Mouse (Mus musculus): ENCODE data around the gene Kcnh1. TPM values are rescaled to one million over a fixed set of nuclear protein-coding genes. Genes with fewer than 3 reads are reported as not detected.

The Kcnh1 gene
- polyA plus RNA-seq, 1 experiment from 2014 or later, result 3.3 TPM

DNA sequence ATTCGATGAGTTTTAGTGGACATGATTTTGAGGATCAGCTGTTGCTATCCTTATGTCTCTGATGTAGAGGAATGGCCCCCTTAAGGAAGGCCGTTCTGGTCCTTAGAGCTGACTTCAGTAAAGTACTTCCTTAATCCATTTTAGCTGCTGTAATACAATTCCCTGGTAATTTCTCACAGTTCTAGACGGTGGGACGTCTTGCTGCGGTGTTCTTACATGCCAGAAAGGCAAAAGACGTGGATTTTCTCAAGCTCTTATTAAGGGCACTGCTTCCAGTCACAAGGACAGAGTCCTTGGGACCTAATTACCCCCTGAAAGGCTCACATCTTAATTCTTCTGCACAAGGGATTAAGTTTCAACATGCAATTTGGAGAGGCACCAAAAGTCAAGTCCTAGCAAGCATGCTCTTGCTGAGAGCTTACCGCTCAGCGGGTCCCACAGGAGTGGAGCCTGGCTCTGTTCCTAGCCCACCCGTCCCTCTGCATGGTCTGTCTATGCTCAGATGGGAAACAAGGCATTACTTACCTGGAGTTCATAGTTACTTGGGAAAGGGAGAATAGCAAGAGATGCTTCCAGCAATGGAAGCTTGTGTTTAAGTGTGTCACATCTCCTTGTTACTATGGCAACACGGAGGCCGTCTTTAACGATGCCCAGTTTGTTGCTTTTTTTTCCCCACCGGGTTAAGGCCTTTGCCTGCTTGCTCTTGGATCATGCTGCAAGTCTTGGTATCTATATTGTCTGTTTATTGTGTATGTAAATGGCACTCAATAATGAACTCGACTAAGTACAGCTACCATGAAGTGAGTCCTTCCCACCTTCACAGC lies 209.3 kb downstream of the Kcnh1 start:
- no peaks in the 10 kb centered on the region for H3K9me3 ChIP-seq

DNA sequence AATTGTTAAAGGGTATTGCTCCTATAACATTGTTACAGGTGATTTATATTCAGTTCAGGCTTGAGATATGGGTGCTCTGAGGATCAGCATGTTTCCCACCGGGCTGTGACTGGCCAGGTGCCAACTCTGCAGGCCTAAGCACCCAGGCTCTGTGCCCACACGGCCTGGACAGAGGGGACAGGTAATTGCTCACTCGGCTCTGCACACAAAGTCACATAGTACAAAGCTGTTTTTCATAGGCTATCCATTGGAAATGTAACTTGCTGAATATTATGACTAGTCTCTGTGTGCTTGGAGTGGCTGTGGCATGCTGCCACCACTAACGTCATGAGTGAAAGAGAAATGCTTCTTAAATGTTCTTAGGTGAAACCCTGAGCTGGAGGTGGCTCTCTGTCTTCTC lies 210.4 kb downstream of the Kcnh1 start:
- 57% methylated on average over 4 of the region's 4 CpGs for WGBS
- no peak overlapping the region for H3K9ac ChIP-seq
- H3K27ac ChIP-seq, result no peak overlapping the region
- H3K4me2 ChIP-seq, result no peak overlapping the region
- H3K4me3 ChIP-seq, result no peak overlapping the region
- H3K36me3 ChIP-seq (replicated peaks), result no peaks in the 10 kb centered on the region
- ATAC-seq (replicated peaks), result no peak
- H3K4me1 ChIP-seq, result peaks cover 5% of the 10 kb centered on the region; the same call in 1 of the 2 replicates
- no peaks in the 10 kb centered on the region for H3K27me3 ChIP-seq (replicated peaks)
- no peaks in the 10 kb centered on the region for H3K9me3 ChIP-seq

More for the DNA sequence above, 209.3 kb downstream of the Kcnh1 start:
- Histone ChIP-seq H3K36me3 (replicated peaks) (no peaks in the 10 kb centered on the region), H3K27me3 (replicated peaks) (no peaks in the 10 kb centered on the region), H3K4me2 (no peak overlapping the region), H3K4me3 (no peak overlapping the region), H3K9ac (no peak overlapping the region), H3K4me1 (peaks cover 5% of the 10 kb centered on the region; the same call in 1 of the 2 replicates), H3K27ac (no peak overlapping the region; the same call in 1 of the 2 replicates)
- WGBS, result 67% methylated on average over 14 of the region's 14 CpGs
- no peak for ATAC-seq (replicated peaks)

DNA sequence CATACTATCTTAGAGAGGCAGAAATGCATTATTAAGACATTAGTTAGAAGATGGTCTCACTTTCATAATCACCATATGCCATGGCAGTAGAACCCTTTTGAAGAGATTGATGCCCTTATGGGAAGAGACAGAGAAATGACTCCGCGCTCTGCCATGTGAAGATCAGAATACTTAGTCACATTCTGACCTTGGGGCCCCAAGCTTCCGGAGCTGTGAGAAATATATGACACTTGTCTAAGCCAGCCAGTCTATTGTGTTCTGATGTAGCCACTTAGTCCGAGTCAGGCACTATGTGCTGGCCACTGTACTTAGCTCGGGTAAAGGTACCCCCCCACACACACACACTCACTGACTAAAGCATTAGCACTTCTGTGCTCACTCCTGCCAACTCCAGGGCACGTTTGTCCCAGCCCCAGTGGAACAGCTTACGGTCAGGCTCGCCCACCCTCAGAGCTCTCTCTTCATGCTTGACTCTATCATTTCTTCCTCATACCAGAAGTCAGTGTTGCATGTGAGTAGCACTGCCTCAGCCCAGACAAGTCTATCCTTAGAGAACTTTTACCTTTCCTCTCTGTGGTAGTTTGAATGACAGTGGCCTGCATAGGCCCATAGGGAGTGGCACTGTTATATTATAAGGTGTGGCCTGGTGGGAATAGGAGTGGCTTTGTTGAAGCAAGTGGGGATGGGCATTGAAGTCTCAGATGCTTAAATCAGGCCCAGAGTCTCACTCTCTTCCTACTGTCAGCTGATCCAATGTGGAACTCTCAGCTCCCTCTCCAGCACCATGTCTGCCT lies 212.5 kb downstream of the Kcnh1 start:
- no peak overlapping the region for H3K4me3 ChIP-seq
- H3K9ac ChIP-seq, result no peak overlapping the region
- H3K4me2 ChIP-seq, result no peak overlapping the region
- no peaks in the 10 kb centered on the region for H3K27me3 ChIP-seq (replicated peaks)
- no peak overlapping the region for H3K27ac ChIP-seq
- H3K4me1 ChIP-seq, result peaks cover 5% of the 10 kb centered on the region; the same call in 1 of the 2 replicates
- H3K36me3 ChIP-seq (replicated peaks), result no peaks in the 10 kb centered on the region
- no peak for ATAC-seq (replicated peaks)
- WGBS, result 87% methylated on average over 8 of the region's 8 CpGs
- no peaks in the 10 kb centered on the region for H3K9me3 ChIP-seq

DNA sequence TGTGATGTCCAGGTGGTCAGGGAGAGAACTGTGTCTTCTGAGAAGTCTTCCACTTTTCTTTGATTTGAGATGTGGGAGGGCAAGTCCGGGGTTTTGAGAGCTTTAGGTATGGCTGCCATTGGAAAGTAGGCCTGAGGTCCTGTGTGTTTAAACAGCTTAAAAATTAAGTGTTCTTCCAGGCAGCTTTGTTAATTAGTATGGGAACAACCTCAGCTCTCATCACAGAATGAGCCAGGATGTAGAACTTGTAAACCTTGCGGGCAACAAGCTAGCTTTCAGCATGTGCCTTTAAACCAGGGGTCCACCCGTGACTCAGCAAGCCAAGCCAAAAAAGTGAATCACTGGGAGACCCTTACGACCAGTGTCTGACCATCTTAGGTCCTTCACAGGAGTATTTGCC lies 214.6 kb downstream of the Kcnh1 start:
- H3K27ac ChIP-seq, result no peak overlapping the region
- no peak overlapping the region for H3K4me3 ChIP-seq
- 0 out of 2 replicates have a peak, but pooled peaks cover 1% of the 10 kb centered on the region for H3K4me1 ChIP-seq
- H3K27me3 ChIP-seq (replicated peaks), result no peaks in the 10 kb centered on the region
- H3K9ac ChIP-seq, result no peak overlapping the region
- no peaks in the 10 kb centered on the region for H3K9me3 ChIP-seq
- no peak for ATAC-seq (replicated peaks)
- H3K4me2 ChIP-seq, result no peak overlapping the region
- H3K36me3 ChIP-seq (replicated peaks), result no peaks in the 10 kb centered on the region
- 77% methylated on average over 4 of the region's 4 CpGs for WGBS

DNA sequence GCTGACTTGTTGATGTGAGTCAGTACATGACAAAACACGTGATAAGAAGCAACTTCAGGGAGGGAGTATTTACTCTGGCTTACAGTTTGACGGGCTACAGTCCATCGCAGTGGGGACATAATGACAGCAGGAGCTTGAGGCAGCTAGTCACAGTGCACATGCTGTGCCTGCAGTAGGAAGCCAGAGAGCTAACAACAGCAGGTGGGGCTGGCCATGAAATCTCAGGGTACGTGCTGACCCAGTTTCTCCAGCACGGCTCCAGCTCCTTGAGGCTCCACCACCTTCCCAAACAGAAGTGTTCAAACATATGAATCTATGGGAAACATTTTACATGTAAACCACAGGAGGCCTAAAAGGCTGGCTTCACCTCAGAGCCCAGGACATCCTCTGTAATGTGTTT lies 216.0 kb downstream of the Kcnh1 start:
- no peaks in the 10 kb centered on the region for H3K9me3 ChIP-seq
- WGBS, result 88% methylated on average over 5 of the region's 5 CpGs
- no peaks in the 10 kb centered on the region for H3K4me1 ChIP-seq

DNA sequence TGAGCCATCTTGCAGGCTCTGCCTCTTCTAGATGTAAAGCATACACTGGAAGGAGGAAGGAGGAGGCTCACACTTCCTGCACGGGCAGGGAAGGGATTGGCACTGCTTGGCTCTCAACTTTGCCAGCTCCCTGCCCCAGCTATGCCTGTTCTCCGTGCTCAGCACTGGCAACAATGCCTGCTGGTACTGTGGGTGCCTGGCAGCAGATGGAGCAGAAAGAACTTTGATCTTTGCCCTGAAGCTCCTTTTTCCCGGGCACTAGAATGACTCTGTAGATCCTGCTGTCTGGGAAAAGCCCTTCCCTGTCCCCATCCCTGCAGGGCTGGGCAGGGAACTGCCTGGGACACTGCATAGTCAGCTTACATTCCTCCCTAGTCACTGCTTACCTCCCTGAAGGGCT lies 225.2 kb downstream of the Kcnh1 start:
- 67% methylated on average over 3 of the region's 3 CpGs for WGBS
- no peak; the same call in 1 of the 2 replicates for ATAC-seq (replicated peaks)
- H3K4me3 ChIP-seq, result no peak overlapping the region
- H3K27ac ChIP-seq, result no peak overlapping the region
- no peak overlapping the region for H3K9ac ChIP-seq
- no peaks in the 10 kb centered on the region for H3K27me3 ChIP-seq (replicated peaks)
- H3K36me3 ChIP-seq (replicated peaks), result no peaks in the 10 kb centered on the region
- H3K4me2 ChIP-seq, result no peak overlapping the region
- no peaks in the 10 kb centered on the region for H3K9me3 ChIP-seq
- H3K4me1 ChIP-seq, result no peaks in the 10 kb centered on the region

More for the DNA sequence above, 216.0 kb downstream of the Kcnh1 start:
- Histone ChIP-seq H3K4me2 (no peak overlapping the region), H3K9ac (no peak overlapping the region), H3K36me3 (replicated peaks) (no peaks in the 10 kb centered on the region), H3K4me3 (no peak overlapping the region), H3K27ac (no peak overlapping the region), H3K27me3 (replicated peaks) (no peaks in the 10 kb centered on the region)
- ATAC-seq (replicated peaks), result no peak

DNA sequence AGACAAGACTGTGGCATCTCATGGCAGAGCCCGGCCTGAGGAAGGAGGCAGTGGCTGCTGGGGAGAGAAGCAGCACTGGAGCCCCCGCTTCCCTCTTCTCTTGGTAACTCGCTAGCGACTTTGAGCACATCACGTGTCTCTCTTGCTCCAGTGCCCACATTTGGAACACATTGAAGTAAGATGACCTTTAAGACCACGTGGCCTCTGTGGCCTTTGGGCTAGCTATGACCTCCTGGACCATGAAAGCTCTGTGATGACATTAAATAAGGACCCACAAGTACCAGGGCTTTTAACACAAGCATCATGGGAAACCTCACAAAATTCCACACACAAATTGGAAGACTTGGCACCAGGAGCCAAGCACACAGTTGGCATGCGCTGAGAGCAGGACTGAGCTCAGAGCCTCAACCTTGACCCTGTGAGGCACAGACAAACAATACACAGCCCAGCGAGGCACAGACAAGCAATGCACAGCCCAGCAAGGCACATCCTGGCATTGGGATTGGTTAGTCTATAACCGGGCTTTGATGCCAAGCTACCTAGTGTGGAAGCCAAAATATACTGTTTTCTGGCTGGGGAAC lies 225.8 kb downstream of the Kcnh1 start:
- Histone ChIP-seq H3K27ac (no peak overlapping the region), H3K4me3 (no peak overlapping the region), H3K36me3 (replicated peaks) (no peaks in the 10 kb centered on the region), H3K9me3 (no peaks in the 10 kb centered on the region), H3K9ac (no peak overlapping the region), H3K4me1 (no peaks in the 10 kb centered on the region), H3K4me2 (no peak overlapping the region), H3K27me3 (replicated peaks) (no peaks in the 10 kb centered on the region)
- WGBS, result 76% methylated on average over 9 of the region's 9 CpGs
- no peak for ATAC-seq (replicated peaks)

DNA sequence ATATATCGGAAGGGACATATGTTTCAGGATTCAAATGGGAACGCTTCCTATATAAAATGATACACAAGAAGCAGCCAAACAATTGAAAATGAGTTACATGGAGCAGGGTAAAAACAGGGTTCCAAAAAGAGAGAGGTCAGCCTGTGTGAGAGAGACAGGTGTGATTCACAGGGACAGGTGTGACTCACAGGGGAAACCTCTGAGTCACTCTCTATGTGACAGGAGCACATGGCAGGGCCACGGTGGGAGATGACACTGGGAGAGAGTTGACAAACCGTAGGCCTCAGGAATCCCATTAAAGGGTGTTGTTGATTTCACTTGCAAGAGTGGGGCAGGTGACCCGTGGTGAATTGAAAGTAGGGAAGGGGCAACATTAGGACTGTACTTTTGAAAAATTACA lies 228.6 kb downstream of the Kcnh1 start:
- Histone ChIP-seq H3K27me3 (replicated peaks) (no peaks in the 10 kb centered on the region), H3K9ac (no peak overlapping the region), H3K36me3 (replicated peaks) (no peaks in the 10 kb centered on the region), H3K4me2 (no peak overlapping the region), H3K27ac (no peak overlapping the region), H3K4me3 (no peak overlapping the region), H3K4me1 (no peaks in the 10 kb centered on the region), H3K9me3 (no peaks in the 10 kb centered on the region)
- ATAC-seq (replicated peaks), result no peak
- WGBS, result 83% methylated on average over 5 of the region's 5 CpGs

DNA sequence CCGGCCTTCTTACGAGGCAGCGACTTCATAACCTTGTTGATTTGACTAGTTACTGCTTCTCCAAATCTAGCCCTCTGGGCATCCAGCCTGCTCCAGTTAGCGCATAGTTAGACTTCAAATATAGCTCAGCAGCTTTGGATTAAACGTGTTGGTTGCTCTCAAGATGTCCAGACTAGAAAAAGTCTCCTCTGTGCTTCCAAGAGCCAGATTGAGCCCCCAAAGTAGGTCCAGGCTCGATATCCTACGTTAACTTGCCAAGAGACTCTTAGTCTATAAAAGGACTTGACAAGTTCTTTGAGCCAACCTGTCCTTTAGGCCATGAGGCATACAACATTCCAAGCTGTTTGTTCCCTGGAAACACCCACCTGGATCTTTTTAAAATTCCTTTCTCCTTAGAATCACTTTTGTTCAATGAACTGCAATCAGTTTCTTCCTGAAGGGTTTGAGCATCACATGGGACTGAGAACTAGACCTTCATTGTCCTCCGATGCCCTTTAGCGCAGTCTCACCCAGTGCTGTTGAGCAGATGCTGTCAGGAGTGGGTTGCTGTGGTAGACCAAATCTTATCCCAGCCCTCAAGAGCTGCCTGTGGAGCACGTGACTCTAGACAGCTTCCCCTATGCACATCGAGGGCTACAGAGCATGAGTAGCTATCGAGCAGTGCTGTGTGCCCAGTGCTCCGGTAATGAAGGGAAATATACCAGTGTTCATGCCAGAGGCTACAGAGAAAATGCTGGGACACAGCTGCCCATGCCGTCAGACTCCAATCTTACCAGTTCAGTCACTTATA lies 231.0 kb downstream of the Kcnh1 start:
- Histone ChIP-seq H3K27me3 (replicated peaks) (no peaks in the 10 kb centered on the region), H3K9me3 (no peaks in the 10 kb centered on the region), H3K4me3 (no peak overlapping the region), H3K4me2 (no peak overlapping the region), H3K27ac (no peak overlapping the region), H3K36me3 (replicated peaks) (no peaks in the 10 kb centered on the region), H3K9ac (no peak overlapping the region), H3K4me1 (no peaks in the 10 kb centered on the region)
- 88% methylated on average over 14 of the region's 14 CpGs for WGBS
- ATAC-seq (replicated peaks), result no peak

DNA sequence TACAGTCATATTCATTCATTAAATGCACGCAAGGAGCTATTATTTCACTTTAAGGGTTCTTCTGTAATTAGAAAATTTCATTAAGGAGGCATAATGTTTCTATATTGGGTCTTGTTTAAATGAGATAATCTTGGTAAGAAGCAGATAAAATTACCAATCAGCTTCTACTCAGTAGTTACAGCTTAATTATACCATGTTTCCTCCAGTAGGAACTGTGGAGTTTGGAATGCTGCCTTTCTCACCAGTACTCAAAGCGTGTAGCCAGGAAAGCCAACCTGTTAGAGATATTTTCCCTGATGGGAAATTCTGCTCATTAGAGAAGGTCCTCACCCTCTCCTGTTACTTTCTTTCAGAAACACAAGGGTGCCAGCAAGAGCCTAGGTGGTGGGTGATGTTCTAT lies 240.8 kb downstream of the Kcnh1 start:
- WGBS, result 93% methylated on average over 2 of the region's 2 CpGs
- Histone ChIP-seq H3K4me1 (no peaks in the 10 kb centered on the region), H3K36me3 (replicated peaks) (no peaks in the 10 kb centered on the region), H3K27ac (no peak overlapping the region), H3K27me3 (replicated peaks) (no peaks in the 10 kb centered on the region), H3K4me3 (no peak overlapping the region), H3K9me3 (no peaks in the 10 kb centered on the region), H3K4me2 (no peak overlapping the region), H3K9ac (no peak overlapping the region)
- no peak for ATAC-seq (replicated peaks)

DNA sequence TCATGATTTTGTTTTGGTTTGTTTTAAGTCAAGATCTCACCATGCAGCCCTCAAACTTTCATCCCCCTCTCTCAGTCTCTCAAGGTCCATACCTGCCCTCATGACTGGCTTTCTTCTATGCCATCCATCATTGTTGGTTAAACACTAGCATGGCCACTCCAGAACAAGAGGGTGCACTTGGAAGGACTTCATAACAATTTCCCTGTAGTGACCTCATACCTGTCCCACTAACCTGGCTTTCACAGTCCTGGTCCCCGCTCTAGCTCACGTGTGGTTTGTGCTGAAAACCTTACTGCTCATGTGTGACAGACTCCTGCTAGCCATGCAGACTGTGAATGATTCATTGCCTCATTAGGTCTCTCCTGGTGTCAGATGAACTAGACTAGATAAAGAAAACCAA lies 244.9 kb downstream of the Kcnh1 start:
- Histone ChIP-seq H3K36me3 (replicated peaks) (no peaks in the 10 kb centered on the region), H3K9ac (no peak overlapping the region), H3K27me3 (replicated peaks) (no peaks in the 10 kb centered on the region), H3K4me1 (no peaks in the 10 kb centered on the region), H3K4me2 (no peak overlapping the region), H3K9me3 (no peaks in the 10 kb centered on the region), H3K27ac (no peak overlapping the region), H3K4me3 (no peak overlapping the region)
- WGBS, result 87% methylated on average over 2 of the region's 2 CpGs
- no peak for ATAC-seq (replicated peaks)

Data from midbrain, embryonic 15.5 days (tissue).